Mouse (Mus musculus) MEL (cell line): ENCODE data around the gene Galp. TPM values are rescaled to one million over a fixed set of nuclear protein-coding genes. Genes with fewer than 3 reads are reported as not detected.

Experiments
- DNase-seq: peaks from one replicate; pipeline ENCODE4 v3.0.0; 2011; ENCODE audit warnings: low read depth, low spot score
- H3K27ac ChIP-seq: 2 replicates; pipeline ENCODE4 v1.5.1; 2012; ENCODE audit warnings: low read depth, mild to moderate bottlenecking, control low read depth, low read length, moderate library complexity; ENCODE audit not compliant: control insufficient read depth
- H3K27me3 ChIP-seq, 2 experiments: fragments of 150-350 bp in 1 of 2; sonication (generic) in 1 of 2; 2 replicates each; pipeline ENCODE4 v1.6.1; 2012; ENCODE audit warnings: low read length in 2 of 2, mild to moderate bottlenecking in 2 of 2, improper control_type of control experiment in 1 of 2, moderate library complexity in 1 of 2; ENCODE audit not compliant: insufficient read depth in 2 of 2, control insufficient read depth in 1 of 2
- H3K36me3 ChIP-seq, 2 experiments: 2 replicates each; pipeline ENCODE4 v1.6.1; 2012 to 2014; ENCODE audit warnings: low read length in 2 of 2, improper control_type of control experiment in 1 of 2, inconsistent platforms in 1 of 2, mild to moderate bottlenecking in 1 of 2; ENCODE audit not compliant: insufficient read depth in 2 of 2, control insufficient read depth in 1 of 2
- H3K4me1 ChIP-seq, 2 experiments: fragments of 150-350 bp in 1 of 2; sonication (generic) in 1 of 2; 2 replicates each; pipeline ENCODE4 v1.6.1; 2012; ENCODE audit warnings: low read length in 2 of 2, improper control_type of control experiment in 1 of 2, mild to moderate bottlenecking in 1 of 2; ENCODE audit not compliant: insufficient read depth in 2 of 2, control insufficient read depth in 1 of 2
- H3K4me3 ChIP-seq, 2 experiments: fragments of 150-350 bp in 1 of 2; sonication (generic) in 1 of 2; 2 replicates each; pipeline ENCODE4 v1.5.1; 2012; ENCODE audit warnings: low read depth in 2 of 2, low read length in 2 of 2, mild to moderate bottlenecking in 2 of 2, moderate library complexity in 2 of 2, control low read depth in 1 of 2, improper control_type of control experiment in 1 of 2; ENCODE audit not compliant: control insufficient read depth in 1 of 2, insufficient read depth in 1 of 2
- H3K79me2 ChIP-seq: 2 replicates; pipeline ENCODE4 v1.6.1; 2012; ENCODE audit warnings: mild to moderate bottlenecking, low read length, moderate library complexity; ENCODE audit not compliant: control insufficient read depth, poor library complexity, insufficient read depth
- H3K9ac ChIP-seq: 2 replicates; pipeline ENCODE4 v1.6.1; 2012; ENCODE audit warnings: low read depth, mild to moderate bottlenecking, control low read depth, low read length, moderate library complexity; ENCODE audit not compliant: control insufficient read depth, poor library complexity, severe bottlenecking
- H3K9me3 ChIP-seq: fragments of 150-350 bp; sonication (generic); replicated peaks from 2 replicates; pipeline ENCODE4 v1.6.1; 2012; ENCODE audit warnings: mild to moderate bottlenecking, low read length, improper control_type of control experiment, moderate library complexity; ENCODE audit not compliant: insufficient read depth
- CHD2 ChIP-seq: IDR thresholded peaks from 2 replicates; pipeline ENCODE4 v1.6.1; 2011; ENCODE audit warnings: low read length, improper control_type of control experiment
- EP300 ChIP-seq, 2 experiments: IDR thresholded peaks; 2 replicates each; pipeline ENCODE4 v1.6.1; 2011; ENCODE audit warnings: improper control_type of control experiment in 2 of 2, low read length in 2 of 2, low read depth in 1 of 2, mild to moderate bottlenecking in 1 of 2
- GATA1 ChIP-seq: IDR thresholded peaks from 2 replicates; pipeline ENCODE4 v1.6.1; 2011; ENCODE audit warnings: low read depth, low read length, improper control_type of control experiment
- JUND ChIP-seq: IDR thresholded peaks from 2 replicates; pipeline ENCODE4 v1.6.1; 2011; ENCODE audit warnings: low read depth, mild to moderate bottlenecking, improper control_type of control experiment, low read length
- MAX ChIP-seq: IDR thresholded peaks from 2 replicates; pipeline ENCODE4 v1.6.1; 2011; ENCODE audit warnings: low read length, improper control_type of control experiment
- MAZ ChIP-seq: IDR thresholded peaks from 2 replicates; pipeline ENCODE4 v1.6.1; 2012; ENCODE audit warnings: low read depth, mild to moderate bottlenecking, inconsistent platforms, low read length, improper control_type of control experiment
- MEF2A ChIP-seq: IDR thresholded peaks from 2 replicates; pipeline ENCODE4 v1.6.1; 2014; ENCODE audit warnings: low read depth, mild to moderate bottlenecking, inconsistent platforms, low read length, improper control_type of control experiment; ENCODE audit not compliant: poor library complexity, insufficient replicate concordance, severe bottlenecking; ENCODE audit errors: extremely low read depth
- MYB ChIP-seq: IDR thresholded peaks from 2 replicates; pipeline ENCODE4 v1.6.1; 2011; ENCODE audit warnings: mild to moderate bottlenecking, low read depth, low read length, improper control_type of control experiment
- POLR2AphosphoS2 ChIP-seq: IDR thresholded peaks from 2 replicates; pipeline ENCODE4 v1.6.1; 2011; ENCODE audit warnings: low read length, improper control_type of control experiment
- POLR2AphosphoS5 ChIP-seq: IDR thresholded peaks from 2 replicates; pipeline ENCODE4 v1.6.1; 2012; ENCODE audit warnings: low read depth, borderline replicate concordance, mild to moderate bottlenecking, inconsistent platforms, low read length, moderate library complexity, mixed read lengths
- RAD21 ChIP-seq: IDR thresholded peaks from 2 replicates; pipeline ENCODE4 v1.6.1; 2011; ENCODE audit warnings: mild to moderate bottlenecking, low read depth, low read length, improper control_type of control experiment
- SIN3A ChIP-seq: IDR thresholded peaks from 2 replicates; pipeline ENCODE4 v1.6.1; 2012; ENCODE audit warnings: low read length, improper control_type of control experiment, inconsistent platforms
- TBP ChIP-seq: IDR thresholded peaks from 2 replicates; pipeline ENCODE4 v1.8.0; 2011; ENCODE audit warnings: low read depth, low read length, improper control_type of control experiment
- TCF12 ChIP-seq: IDR thresholded peaks from 2 replicates; pipeline ENCODE4 v1.6.1; 2014; ENCODE audit warnings: low read depth, mild to moderate bottlenecking, inconsistent platforms, low read length, improper control_type of control experiment, moderate library complexity
- ZC3H11A ChIP-seq: IDR thresholded peaks from 2 replicates; pipeline ENCODE4 v1.6.1; 2012; ENCODE audit warnings: low read depth, mild to moderate bottlenecking, inconsistent platforms, low read length, improper control_type of control experiment
- polyA plus RNA-seq, 2 experiments: library from polyadenylated mRNA; stranded (reverse) in 1 of 2; unstranded in 1 of 2; fragments of >175 nt in 1 of 2; fragments of >200 nt in 1 of 2; gene quantifications; 2 replicates each; pipeline versions ENCODE4 v1.2.1 to v1.2.4; 2012; ENCODE audit warnings: low replicate concordance in 2 of 2, low read depth in 1 of 2; ENCODE audit not compliant: insufficient read length in 2 of 2, insufficient read depth in 1 of 2, missing spikeins in 1 of 2
- total RNA-seq: library from RNA; depleted of rRNA; stranded (reverse); fragments of 300-350 nt; gene quantifications from 2 replicates; pipeline ENCODE4 v1.2.3, GENCODE M21; 2012

The Galp gene
- total and polyA plus RNA-seq, 3 experiments, result not detected

GRCm38 (mm10) chr7:6244361-6245292 is 47.7 kb downstream of the Galp start:
- Histone ChIP-seq H3K27me3 (no peaks in the 10 kb centered on the region), H3K4me3 (no peak overlapping the region), H3K27ac (no peak overlapping the region), H3K36me3 (no peaks in the 10 kb centered on the region), H3K9ac (no peak overlapping the region), H3K79me2 (no peaks in the 10 kb centered on the region), H3K4me1 (no peaks in the 10 kb centered on the region), H3K9me3 (no peaks in the 10 kb centered on the region)
- DNase-seq, result no peak
- no peak for TF ChIP-seq MYB
- no peak for TF ChIP-seq EP300 (IDR thresholded peaks at IDR 0.05; ENCODE audit: low read depth in 1 of 2, low read length in 2 of 2)
- TF ChIP-seq POLR2AphosphoS2, result no peak
- no peak for TF ChIP-seq POLR2AphosphoS5

- TF ChIP-seq ZC3H11A (no peak), JUND (no peak), TBP (no peak), MAZ (no peak), RAD21 (no peak), MEF2A (no peak), TCF12 (no peak), MAX (no peak), GATA1 (no peak), SIN3A (no peak), CHD2 (no peak)
- no peaks in the 10 kb centered on the region for H3K36me3 ChIP-seq
- no peak within 1 kb of the TSS for H3K27ac ChIP-seq
- H3K27me3 ChIP-seq, result no peaks in the 10 kb centered on the region
- no peak for DNase-seq
- H3K79me2 ChIP-seq, result no peaks in the 10 kb centered on the region
- H3K4me3 ChIP-seq, result no peak within 1 kb of the TSS
- H3K4me1 ChIP-seq, result no peaks in the 10 kb centered on the region
- no peaks in the 10 kb centered on the region for H3K9me3 ChIP-seq
- no peak within 1 kb of the TSS for H3K9ac ChIP-seq
These were observed 55.5 kb downstream of the Galp start, which contains the start of gene Epp13 for GRCm38 (mm10) chr7:6252410-6252809. TSS of gene Epp13 (plus strand) at chr7:6252710.
